Mouse (Mus musculus): ENCODE measurements around the gene Mindy2. TPM values are rescaled to one million over a fixed set of nuclear protein-coding genes. Genes with fewer than 3 reads are reported as not detected.

The Mindy2 gene
- polyA plus RNA-seq, 1 experiment from 2014 or later: 11.1 TPM

DNA sequence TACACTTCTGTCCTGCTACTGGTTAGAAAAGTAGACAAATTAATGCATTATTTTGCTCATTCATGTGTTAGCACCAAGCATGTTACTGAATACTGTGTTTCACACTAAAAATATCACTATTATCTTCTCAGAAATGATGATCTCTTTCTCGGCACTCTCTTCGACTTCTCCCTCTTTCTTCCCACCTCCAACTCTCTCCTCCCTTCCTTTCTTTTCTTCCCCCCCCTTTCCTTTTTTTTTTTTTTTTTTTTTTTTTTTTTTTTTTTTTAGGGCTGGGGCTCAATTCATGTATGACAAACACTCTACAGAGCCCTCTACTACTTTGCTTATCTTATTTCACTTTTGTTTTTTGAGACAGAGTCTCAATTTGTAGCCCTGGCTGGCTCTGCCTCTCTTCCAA, 1.3 kb upstream of the Mindy2 start:
- Histone ChIP-seq H3K36me3 (no peaks in the 10 kb centered on the region), H3K4me1 (replicated peaks) (0 out of 2 replicates have a peak, but pooled peaks cover 5% of the 10 kb centered on the region), H3K9me3 (no peaks in the 10 kb centered on the region), H3K4me3 (replicated peaks) (no peak overlapping the region), H3K27me3 (replicated peaks) (no peaks in the 10 kb centered on the region), H3K4me2 (replicated peaks) (no peak overlapping the region), H3K9ac (no peak overlapping the region), H3K27ac (no peak overlapping the region)
- 65% methylated on average over 2 of the region's 2 CpGs for WGBS
- ATAC-seq: no peak

DNA sequence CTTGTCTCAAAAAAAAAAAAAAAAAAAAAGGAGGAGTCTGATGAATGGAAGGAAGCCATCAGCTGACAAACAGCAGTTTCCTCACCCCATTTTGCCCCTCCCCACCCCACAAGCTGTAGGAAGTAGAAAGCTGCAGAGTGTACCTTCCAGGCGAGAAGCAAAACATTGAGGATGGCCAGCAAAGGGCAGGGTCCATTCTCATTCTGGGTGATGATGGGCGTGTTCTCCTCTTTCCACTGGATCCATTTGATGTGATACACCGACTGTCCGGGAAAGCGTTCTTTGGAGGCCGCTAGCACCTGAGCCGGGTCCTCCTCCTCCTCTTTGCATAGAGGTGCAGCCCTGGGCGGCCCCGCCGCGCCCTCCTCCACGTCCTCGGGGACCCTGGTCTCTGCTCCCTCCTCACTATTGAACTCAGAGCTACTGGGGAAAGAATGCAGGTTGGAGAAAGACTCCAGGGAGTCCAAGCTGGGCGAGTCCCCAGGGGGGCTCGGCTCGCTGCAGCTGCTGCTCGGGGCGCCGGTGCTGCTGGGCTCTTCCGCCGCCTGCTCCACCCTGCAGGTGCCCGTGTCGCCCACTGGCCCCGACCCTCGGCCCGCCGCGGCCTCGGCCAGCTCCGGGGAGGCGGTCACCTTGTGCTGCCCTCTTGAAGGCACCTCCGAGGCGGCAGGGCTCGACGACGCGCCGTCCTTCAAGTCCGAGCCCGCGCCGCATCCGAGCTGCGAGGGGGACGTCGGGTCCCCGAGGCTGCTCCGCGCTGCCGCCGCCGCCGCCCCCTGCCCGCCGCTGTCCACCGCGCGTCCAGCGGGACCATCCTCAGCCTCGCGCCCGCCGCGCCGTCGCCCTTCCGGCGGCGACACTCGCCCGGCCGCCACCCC, 605 bp downstream of the Mindy2 start, which contains the start of gene Gm10642:
TSS of gene Gm10642 (plus strand) at position 122 of the 878 bp plus-strand sequence.
- peak; percentile 62 for ATAC-seq
- Histone ChIP-seq H3K27ac (peak within 1 kb of the TSS; percentile 94), H3K9ac (peak within 1 kb of the TSS; percentile 91), H3K4me2 (replicated peaks) (peak within 1 kb of the TSS; percentile 90), H3K4me3 (replicated peaks) (peak within 1 kb of the TSS; percentile 86), H3K27me3 (replicated peaks) (no peaks in the 10 kb centered on the region), H3K36me3 (no peaks in the 10 kb centered on the region), H3K9me3 (no peaks in the 10 kb centered on the region), H3K4me1 (replicated peaks) (0 out of 2 replicates have a peak, but pooled peaks cover 5% of the 10 kb centered on the region)
- WGBS: under 1% methylated on average over 66 of the region's 72 CpGs

DNA sequence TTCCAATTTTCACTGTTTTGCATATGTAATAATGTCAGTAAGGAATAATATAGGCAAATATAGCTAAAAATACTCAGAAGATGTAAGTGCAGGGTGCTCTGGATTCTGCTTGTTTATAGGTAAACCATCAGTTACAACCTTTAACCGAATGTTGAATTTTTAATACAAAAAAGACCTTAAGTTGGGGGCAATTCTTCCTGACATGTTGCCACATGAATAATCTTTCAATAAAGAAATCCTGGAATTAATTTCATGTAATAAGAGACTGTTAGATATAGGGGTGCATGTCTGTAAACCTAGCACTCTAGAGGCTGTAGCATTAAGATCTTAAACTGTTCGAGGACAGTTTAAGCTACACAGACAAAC, 1.2 kb downstream of the Mindy2 start:
- Histone ChIP-seq H3K36me3 (no peaks in the 10 kb centered on the region), H3K9me3 (no peaks in the 10 kb centered on the region), H3K27me3 (replicated peaks) (no peaks in the 10 kb centered on the region), H3K4me2 (replicated peaks) (peak overlapping the region; percentile 90), H3K4me1 (replicated peaks) (0 out of 2 replicates have a peak, but pooled peaks cover 5% of the 10 kb centered on the region), H3K4me3 (replicated peaks) (peak overlapping the region; percentile 86), H3K27ac (no peak overlapping the region), H3K9ac (no peak overlapping the region)
- no peak for ATAC-seq
- 33% methylated on average over 2 of the region's 2 CpGs for WGBS

DNA sequence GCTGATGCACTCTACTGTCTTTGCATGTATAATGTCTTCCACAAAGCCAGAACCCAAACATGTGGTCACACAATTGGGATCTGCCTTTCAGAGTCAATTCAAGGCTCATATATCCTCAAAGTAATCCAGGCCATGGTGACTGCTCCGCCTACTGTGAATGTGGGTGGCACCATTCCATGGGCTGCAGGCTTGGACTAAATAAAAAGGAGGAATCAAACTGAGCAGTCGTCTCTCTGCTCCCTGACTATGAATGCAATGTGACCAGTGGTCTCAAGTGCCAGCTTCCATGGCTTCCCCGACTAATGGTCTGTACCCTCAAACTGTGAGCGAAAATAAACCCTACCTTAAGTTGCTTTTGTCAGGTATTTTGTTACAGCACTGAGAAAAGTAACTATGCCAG, 2.5 kb downstream of the Mindy2 start:
- Histone ChIP-seq H3K27ac (no peak overlapping the region), H3K4me2 (replicated peaks) (peak overlapping the region; percentile 3; the same call in 1 of the 2 replicates), H3K4me1 (replicated peaks) (0 out of 2 replicates have a peak, but pooled peaks cover 5% of the 10 kb centered on the region), H3K36me3 (no peaks in the 10 kb centered on the region), H3K4me3 (replicated peaks) (no peak overlapping the region), H3K27me3 (replicated peaks) (no peaks in the 10 kb centered on the region), H3K9me3 (no peaks in the 10 kb centered on the region), H3K9ac (no peak overlapping the region)
- no peak for ATAC-seq
- WGBS: 79% methylated on average over 4 of the region's 4 CpGs

DNA sequence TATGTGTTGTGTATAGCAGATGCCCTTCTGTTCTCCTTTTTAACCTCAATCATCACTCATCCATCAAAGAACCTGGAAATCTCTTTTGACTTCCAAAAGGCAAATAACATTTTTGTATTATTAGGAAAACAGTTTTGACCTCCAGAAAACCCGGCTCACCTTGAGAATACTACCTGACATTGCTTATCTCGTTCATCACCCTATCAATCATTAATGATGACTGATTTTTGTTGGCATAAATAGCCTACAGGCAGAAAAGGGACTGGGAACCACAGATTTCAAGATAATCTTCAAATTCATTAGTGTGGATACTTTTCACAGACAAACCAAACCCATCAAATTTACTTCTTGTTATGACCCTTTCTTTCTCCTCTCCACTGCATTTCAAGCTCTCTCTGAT, 3.1 kb downstream of the Mindy2 start:
- Histone ChIP-seq H3K4me2 (replicated peaks) (no peak overlapping the region; the same call in 1 of the 2 replicates), H3K36me3 (no peaks in the 10 kb centered on the region), H3K4me3 (replicated peaks) (no peak overlapping the region), H3K4me1 (replicated peaks) (0 out of 2 replicates have a peak, but pooled peaks cover 5% of the 10 kb centered on the region), H3K9ac (no peak overlapping the region), H3K9me3 (no peaks in the 10 kb centered on the region), H3K27me3 (replicated peaks) (no peaks in the 10 kb centered on the region), H3K27ac (no peak overlapping the region)
- WGBS: 58% methylated on average over 2 of the region's 2 CpGs
- ATAC-seq: no peak

DNA sequence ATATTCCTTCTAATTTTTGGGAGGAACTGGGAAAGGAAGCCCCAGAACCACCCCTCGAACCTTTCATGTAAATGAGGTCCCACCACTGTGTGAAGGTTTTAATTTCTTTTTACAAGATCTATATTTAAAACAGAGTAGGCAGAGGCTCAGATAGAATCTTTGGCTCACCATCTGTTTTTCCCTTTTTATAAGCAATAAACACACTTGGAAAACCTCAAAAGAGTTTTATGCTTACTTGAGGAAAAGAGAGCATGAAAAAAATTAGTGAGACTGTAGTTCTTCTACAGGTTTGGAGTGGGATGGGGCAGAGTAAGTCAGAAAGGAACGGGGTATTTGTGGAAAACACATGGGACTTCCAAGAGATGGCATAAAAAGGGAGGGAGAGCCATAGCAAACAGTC, 4.8 kb downstream of the Mindy2 start:
- H3K27ac ChIP-seq: no peak overlapping the region
- H3K4me3 ChIP-seq (replicated peaks): no peak overlapping the region
- H3K27me3 ChIP-seq (replicated peaks): no peaks in the 10 kb centered on the region
- H3K4me1 ChIP-seq (replicated peaks): 0 out of 2 replicates have a peak, but pooled peaks cover 5% of the 10 kb centered on the region
- H3K9ac ChIP-seq: no peak overlapping the region
- WGBS: 76% methylated on average over 2 of the region's 2 CpGs
- ATAC-seq: no peak
- H3K36me3 ChIP-seq: no peaks in the 10 kb centered on the region
- no peak overlapping the region for H3K4me2 ChIP-seq (replicated peaks)
- H3K9me3 ChIP-seq: no peaks in the 10 kb centered on the region

DNA sequence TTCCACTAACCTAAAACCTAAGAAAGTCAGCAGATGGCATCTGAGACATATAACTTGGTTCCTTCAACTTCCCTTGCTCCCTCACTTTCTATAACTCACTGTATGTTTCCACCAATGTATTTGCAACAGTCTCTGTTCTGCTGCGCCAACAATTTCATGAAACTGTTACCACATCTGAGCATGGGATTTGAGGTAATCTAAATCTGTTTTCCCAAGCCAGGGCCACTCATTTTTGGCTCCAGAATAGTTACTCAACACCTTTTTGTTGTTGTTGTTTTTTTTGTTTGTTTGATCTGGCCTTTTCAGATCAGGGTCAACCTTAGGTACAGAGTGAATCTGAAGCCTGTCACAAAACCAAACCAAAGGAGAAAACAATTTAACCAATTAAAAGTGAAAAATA, 6.0 kb downstream of the Mindy2 start:
- H3K9me3 ChIP-seq: no peaks in the 10 kb centered on the region

DNA sequence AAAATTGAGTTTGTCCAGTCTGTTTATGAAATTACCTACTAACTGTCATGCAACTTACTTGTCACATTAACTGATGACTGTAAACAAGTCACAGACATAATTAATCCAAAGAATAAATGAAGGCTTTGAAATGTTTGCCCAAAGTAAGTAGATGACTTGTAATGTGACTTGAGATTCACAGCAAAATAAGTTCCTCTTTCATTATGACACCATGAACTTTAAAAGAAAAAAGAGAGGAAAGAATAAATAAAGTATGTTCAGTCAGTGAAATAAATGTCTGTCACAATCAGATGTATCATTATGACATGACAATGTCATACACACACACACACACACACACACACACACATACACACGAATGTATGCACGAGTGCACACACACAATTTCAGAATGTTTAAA, 6.7 kb downstream of the Mindy2 start:
- Histone ChIP-seq H3K27ac (no peak overlapping the region), H3K27me3 (replicated peaks) (no peaks in the 10 kb centered on the region), H3K9me3 (no peaks in the 10 kb centered on the region), H3K4me1 (replicated peaks) (no peaks in the 10 kb centered on the region), H3K9ac (no peak overlapping the region), H3K4me2 (replicated peaks) (no peak overlapping the region), H3K4me3 (replicated peaks) (no peak overlapping the region), H3K36me3 (no peaks in the 10 kb centered on the region)
- WGBS: 87% methylated on average over 2 of the region's 2 CpGs
- ATAC-seq: no peak

More for the DNA sequence above, 6.0 kb downstream of the Mindy2 start:
- no peak for ATAC-seq
- Histone ChIP-seq H3K4me1 (replicated peaks) (0 out of 2 replicates have a peak, but pooled peaks cover under 1% of the 10 kb centered on the region), H3K4me2 (replicated peaks) (no peak overlapping the region), H3K27ac (no peak overlapping the region), H3K9ac (no peak overlapping the region), H3K27me3 (replicated peaks) (no peaks in the 10 kb centered on the region), H3K36me3 (no peaks in the 10 kb centered on the region), H3K4me3 (replicated peaks) (no peak overlapping the region)
- 89% methylated on average over 1 of the region's 1 CpGs for WGBS

DNA sequence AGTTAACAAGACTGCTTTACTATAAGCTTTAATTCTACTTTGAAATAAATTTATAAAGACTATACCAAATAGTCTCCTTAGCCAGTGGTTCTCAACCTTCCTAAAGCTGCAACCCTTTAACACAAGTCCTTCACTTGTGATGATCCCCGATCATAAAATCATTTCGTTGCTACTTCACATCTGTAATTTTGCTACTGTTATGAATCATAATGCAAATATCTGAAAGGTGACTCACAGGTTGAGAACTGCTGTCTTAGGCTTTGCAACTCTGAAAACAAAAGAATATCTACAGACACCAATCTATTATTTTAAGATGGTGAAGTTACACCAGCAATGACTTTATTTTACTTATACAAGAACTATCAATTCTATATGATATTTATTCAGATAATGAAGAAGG, 20.2 kb downstream of the Mindy2 start:
- Histone ChIP-seq H3K9me3 (no peaks in the 10 kb centered on the region), H3K4me1 (replicated peaks) (no peaks in the 10 kb centered on the region), H3K9ac (no peak overlapping the region), H3K36me3 (no peaks in the 10 kb centered on the region), H3K4me2 (replicated peaks) (no peak overlapping the region), H3K27ac (no peak overlapping the region), H3K27me3 (replicated peaks) (no peaks in the 10 kb centered on the region), H3K4me3 (replicated peaks) (no peak overlapping the region)
- WGBS: 73% methylated on average over 2 of the region's 2 CpGs
- no peak for ATAC-seq

DNA sequence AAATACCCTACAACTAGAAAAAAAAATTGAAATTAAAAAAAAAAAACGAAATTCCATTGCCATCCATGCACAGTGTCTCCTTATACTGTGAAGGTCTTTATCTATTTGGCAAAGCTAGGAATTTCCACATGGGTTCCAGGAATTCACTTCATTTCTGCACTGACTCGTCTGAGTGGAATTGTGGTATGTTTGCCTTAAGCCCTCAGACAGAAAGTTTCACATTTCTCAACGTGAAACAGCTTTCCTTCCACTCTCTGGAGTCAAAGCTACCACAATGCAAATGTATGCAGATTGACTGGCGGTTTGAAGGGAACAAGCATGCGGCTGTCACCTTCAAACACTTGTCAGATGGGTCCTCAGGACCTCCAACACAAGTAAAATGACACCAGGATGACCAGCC, 25.3 kb downstream of the Mindy2 start:
- 26% methylated on average over 5 of the region's 5 CpGs for WGBS
- Histone ChIP-seq H3K4me1 (replicated peaks) (no peaks in the 10 kb centered on the region), H3K4me2 (replicated peaks) (no peak overlapping the region), H3K4me3 (replicated peaks) (no peak overlapping the region), H3K9me3 (no peaks in the 10 kb centered on the region), H3K9ac (no peak overlapping the region), H3K36me3 (no peaks in the 10 kb centered on the region), H3K27ac (no peak overlapping the region), H3K27me3 (replicated peaks) (no peaks in the 10 kb centered on the region)
- no peak for ATAC-seq

DNA sequence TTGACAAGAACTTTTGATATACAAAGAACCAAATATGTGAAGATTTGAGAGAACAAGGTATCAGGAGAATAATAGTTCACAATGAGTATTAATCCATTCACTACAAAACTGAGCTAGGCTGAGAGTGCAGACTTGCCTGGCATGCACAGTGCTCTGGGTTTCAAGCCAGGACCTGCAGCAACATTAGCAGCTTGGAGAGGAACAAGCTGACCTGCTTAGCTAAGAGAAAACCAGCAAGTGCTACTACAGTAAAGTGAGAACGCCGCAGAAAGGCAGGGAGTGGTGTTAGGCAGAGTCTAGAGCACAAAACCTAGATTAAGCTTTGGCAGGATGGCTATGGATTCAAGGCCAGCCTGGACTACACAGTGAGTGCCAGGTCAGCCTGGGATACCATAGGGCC, 27.3 kb downstream of the Mindy2 start:
- Histone ChIP-seq H3K36me3 (no peaks in the 10 kb centered on the region), H3K9ac (no peak overlapping the region), H3K9me3 (no peaks in the 10 kb centered on the region), H3K4me1 (replicated peaks) (no peaks in the 10 kb centered on the region), H3K4me2 (replicated peaks) (no peak overlapping the region), H3K27me3 (replicated peaks) (no peaks in the 10 kb centered on the region), H3K27ac (no peak overlapping the region), H3K4me3 (replicated peaks) (no peak overlapping the region)
- WGBS: 81% methylated on average over 2 of the region's 2 CpGs
- ATAC-seq: no peak

DNA sequence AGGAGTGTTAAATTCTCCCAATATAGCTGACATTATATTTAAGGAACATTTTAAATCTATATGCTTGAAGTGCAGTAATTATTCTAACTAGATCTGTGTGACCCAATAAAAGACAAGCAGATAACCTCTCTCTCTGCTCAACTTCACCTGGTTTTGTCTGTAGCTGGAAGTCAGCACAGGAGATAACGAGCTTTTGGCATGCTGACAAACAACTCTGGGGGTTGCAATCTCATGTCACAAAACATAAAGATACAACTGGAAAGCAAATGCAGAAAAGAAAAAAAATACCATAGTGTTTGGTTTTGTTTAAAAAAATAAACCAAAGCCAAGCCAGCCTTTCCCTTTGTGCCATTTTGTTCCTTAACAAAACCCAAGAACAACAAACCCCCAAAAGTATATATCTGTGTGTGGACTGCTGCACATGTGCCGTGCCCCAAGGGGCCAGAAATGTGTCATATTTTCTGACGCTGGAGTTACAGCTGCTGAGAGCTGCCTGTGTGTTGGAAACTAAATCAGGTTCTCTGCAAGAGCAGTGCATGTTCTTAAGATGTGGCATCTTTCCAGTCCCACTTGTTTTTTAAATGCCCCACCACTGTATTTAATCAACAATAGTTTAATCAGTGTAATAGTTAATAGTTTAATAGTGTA, 45.8 kb downstream of the Mindy2 start:
- ATAC-seq: no peak
- Histone ChIP-seq H3K27me3 (replicated peaks) (no peaks in the 10 kb centered on the region), H3K9me3 (no peaks in the 10 kb centered on the region), H3K27ac (no peak overlapping the region), H3K4me1 (replicated peaks) (no peaks in the 10 kb centered on the region), H3K4me2 (replicated peaks) (no peak overlapping the region), H3K36me3 (peaks cover 3% of the 10 kb centered on the region; the same call in 1 of the 2 replicates), H3K4me3 (replicated peaks) (no peak overlapping the region), H3K9ac (no peak overlapping the region)
- 58% methylated on average over 3 of the region's 3 CpGs for WGBS

Measured in intestine, embryonic 15.5 days (tissue).